Mouse (Mus musculus) layer of hippocampus, adult 9-10 months (tissue): ENCODE measurements at regions not wholly inside any gene's neighbourhood (a gene's known extent, or its start where the extent isn't known, plus 50 kb on each side); places are given as distances from the start of the nearest gene placed in this dataset.

ENCODE experiments used
- DNase-seq: peaks from one replicate; pipeline ENCODE4 v3.0.0; 2022; ENCODE audit warnings: low spot score

- no peak for DNase-seq
Measured at GRCm38 (mm10) chr11:110716369-110716768, 251.5 kb upstream of the Kcnj16 start.

GRCm38 (mm10) chr11:110722701-110723100 is 245.1 kb upstream of the Kcnj16 start:
- no peak for DNase-seq

- DNase-seq, result no peak
Measured at GRCm38 (mm10) chr11:110723971-110724370, 243.9 kb upstream of the Kcnj16 start.

- DNase-seq, result no peak
Measured at GRCm38 (mm10) chr11:110727357-110727961, 240.4 kb upstream of the Kcnj16 start.

- no peak for DNase-seq
Measured at GRCm38 (mm10) chr11:110731510-110731909, 236.3 kb upstream of the Kcnj16 start.

GRCm38 (mm10) chr11:110774128-110774527 is 193.7 kb upstream of the Kcnj16 start:
- no peak for DNase-seq

- no peak for DNase-seq
Measured at GRCm38 (mm10) chr11:110781492-110782276, 186.1 kb upstream of the Kcnj16 start.

- DNase-seq, result no peak
Measured at GRCm38 (mm10) chr11:110789537-110789936, 178.3 kb upstream of the Kcnj16 start.

GRCm38 (mm10) chr11:110799887-110800578 is 167.8 kb upstream of the Kcnj16 start:
- DNase-seq, result no peak

- no peak for DNase-seq
Measured at GRCm38 (mm10) chr11:110802013-110802412, 165.8 kb upstream of the Kcnj16 start.

- no peak for DNase-seq
Measured at GRCm38 (mm10) chr11:110804079-110804478, 163.8 kb upstream of the Kcnj16 start.

- DNase-seq, result no peak
Measured at GRCm38 (mm10) chr11:110813137-110813536, 154.7 kb upstream of the Kcnj16 start.

- DNase-seq, result no peak
Measured at GRCm38 (mm10) chr11:110814732-110815131, 153.1 kb upstream of the Kcnj16 start.

- DNase-seq, result no peak
Measured at GRCm38 (mm10) chr11:110815206-110815605, 152.6 kb upstream of the Kcnj16 start.

GRCm38 (mm10) chr11:110828584-110828983 is 139.2 kb upstream of the Kcnj16 start:
- DNase-seq, result no peak

- DNase-seq, result no peak
Measured at GRCm38 (mm10) chr11:110836688-110837087, 131.1 kb upstream of the Kcnj16 start.

GRCm38 (mm10) chr11:110839316-110839715 is 128.5 kb upstream of the Kcnj16 start:
- DNase-seq, result no peak

GRCm38 (mm10) chr11:110868319-110868718 is 99.5 kb upstream of the Kcnj16 start:
- DNase-seq, result no peak

- DNase-seq, result no peak
Measured at GRCm38 (mm10) chr11:110870133-110870532, 97.7 kb upstream of the Kcnj16 start.

- no peak for DNase-seq
Measured at GRCm38 (mm10) chr11:110874626-110875025, 93.2 kb upstream of the Kcnj16 start.

GRCm38 (mm10) chr11:110880971-110881370 is 86.9 kb upstream of the Kcnj16 start:
- no peak for DNase-seq

GRCm38 (mm10) chr11:110889354-110890151 is 78.3 kb upstream of the Kcnj16 start:
- DNase-seq, result no peak
